Mouse (Mus musculus): ENCODE data around the gene Gli1. TPM values are rescaled to one million over a fixed set of nuclear protein-coding genes. Genes with fewer than 3 reads are reported as not detected.
"Not testable (repeated sequence)": the region's sequence is repeated elsewhere in the genome, so short reads cannot be mapped to it uniquely, and the experiment has no call there.

The Gli1 gene
- total RNA-seq, 2 experiments from 2014 or later = 2.7 to 4.2 TPM

DNA sequence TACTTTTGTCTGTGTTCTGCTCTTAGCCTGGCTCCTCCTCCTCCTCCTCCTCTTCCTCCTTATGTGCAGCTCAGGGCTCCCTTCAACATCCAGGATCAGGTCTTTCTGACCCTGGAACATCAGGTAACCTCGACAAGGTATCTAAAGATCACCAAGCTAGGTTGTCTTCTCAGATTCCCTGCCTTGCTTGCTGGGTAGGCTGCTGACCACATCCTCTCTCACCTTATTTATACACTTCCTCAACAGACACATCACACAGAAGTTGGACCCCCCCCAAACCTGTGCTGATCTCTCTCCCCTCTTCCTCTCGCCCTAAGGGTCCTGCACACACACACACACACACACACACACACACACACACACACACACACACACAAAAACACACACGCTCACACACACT lies 20.2 kb downstream of the Gli1 start, which contains the start of gene Arhgap9:
TSS of gene Arhgap9 (plus strand) at position 344 of the 400 bp plus-strand sequence.
- no peak for DNase-seq

GRCm38 (mm10) chr10:127319969-127320368 lies 21.8 kb downstream of the Gli1 start:
- DNase-seq = no peak

GRCm38 (mm10) chr10:127318009-127318408 lies 23.8 kb downstream of the Gli1 start:
- no peak for DNase-seq

GRCm38 (mm10) chr10:127317277-127317676 lies 24.5 kb downstream of the Gli1 start:
- no peak for DNase-seq

DNA sequence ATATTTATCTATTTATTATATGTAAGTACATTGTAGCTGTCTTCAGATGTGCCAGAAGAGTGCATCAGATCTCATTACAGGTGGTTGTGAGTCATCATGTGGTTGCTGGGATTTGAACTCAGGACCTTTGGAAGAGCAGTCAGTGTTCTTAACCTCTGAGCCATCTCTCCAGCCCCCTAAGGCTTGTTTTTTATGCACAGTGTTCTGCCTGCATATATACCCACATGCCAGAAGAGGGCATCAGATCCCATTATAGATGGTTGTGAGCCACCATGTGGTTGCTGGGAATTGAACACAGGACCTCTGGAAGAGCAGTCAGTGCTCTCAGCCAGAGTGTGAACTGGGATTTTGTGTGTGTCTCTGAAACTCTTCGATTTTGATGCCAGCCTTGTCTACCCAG lies 26.8 kb downstream of the Gli1 start:
- not testable (repeated sequence) for DNase-seq

- DNase-seq = not testable (repeated sequence)
These were observed 28.3 kb downstream of the Gli1 start for GRCm38 (mm10) chr10:127313516-127313915.

GRCm38 (mm10) chr10:127312858-127313257 lies 28.9 kb downstream of the Gli1 start:
- DNase-seq = no peak

DNA sequence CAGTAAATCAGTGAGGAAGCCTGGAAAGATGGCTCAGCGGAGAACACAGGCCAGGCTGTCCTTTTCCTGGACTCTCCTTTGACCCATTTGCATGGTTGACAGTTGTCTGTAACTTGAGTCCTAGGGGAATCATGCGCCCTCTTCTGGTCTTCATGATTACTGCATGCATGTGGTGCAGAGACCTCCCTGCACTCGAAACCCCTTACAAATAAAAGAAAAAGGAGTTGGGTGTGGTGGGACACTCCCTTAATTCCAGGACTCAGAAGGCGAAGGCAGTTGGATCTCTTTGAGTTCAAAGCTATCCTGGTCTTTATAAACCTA lies 29.5 kb downstream of the Gli1 start:
- peak; percentile 73 to 81 for DNase-seq

- peak; percentile 95 to 96 for DNase-seq
These were observed 30.1 kb downstream of the Gli1 start, which contains the start of gene Mars for GRCm38 (mm10) chr10:127311476-127312355. Mars (minus strand) TSS chr10:127311786.

DNA sequence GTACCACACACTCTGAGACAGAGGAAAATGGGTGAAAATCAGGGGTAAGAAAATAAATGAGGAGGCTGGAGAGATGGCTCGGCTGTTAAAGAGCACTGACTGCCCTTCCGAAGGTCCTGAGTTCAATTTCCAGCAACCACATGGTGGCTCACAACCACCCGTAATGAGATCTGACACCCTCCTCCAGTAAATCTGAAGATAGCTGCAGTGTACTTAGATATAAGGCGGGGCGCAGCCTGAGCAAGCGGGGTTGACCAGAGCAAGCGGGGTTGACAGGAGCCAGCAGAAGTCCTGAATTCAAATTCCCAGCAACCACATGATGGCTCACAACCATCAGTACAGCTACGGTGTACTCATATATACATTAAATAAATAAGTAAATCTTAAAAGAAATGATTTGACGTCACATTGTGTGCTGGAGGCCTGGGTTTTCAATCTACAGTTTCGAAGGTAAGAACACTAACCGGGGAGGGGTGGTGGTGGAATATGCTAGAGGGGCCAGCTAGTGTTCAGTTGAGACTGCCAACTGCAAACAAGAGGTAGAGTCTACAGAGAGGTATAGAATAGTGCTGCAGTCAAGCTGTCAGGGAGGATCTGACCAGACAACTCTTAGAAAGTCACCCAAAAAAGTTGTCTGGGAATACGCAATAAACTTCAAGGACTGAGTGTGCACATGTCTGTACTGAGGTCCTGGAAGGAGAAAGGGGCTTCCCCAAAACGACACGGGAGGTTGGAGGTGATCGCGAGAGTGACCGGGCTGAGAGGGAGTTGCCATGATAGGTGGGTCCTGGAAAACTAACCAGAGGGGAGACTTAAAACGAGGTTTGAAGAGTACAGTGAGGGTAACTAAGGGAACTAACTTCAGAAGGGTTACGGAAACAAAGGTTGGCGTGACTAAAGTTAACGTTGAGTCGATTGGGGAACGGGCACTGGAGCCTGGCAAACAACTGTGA lies 31.0 kb downstream of the Gli1 start:
- no peak for DNase-seq

- not testable (repeated sequence) for DNase-seq
These were observed 32.6 kb downstream of the Gli1 start for GRCm38 (mm10) chr10:127309167-127309566.

DNA sequence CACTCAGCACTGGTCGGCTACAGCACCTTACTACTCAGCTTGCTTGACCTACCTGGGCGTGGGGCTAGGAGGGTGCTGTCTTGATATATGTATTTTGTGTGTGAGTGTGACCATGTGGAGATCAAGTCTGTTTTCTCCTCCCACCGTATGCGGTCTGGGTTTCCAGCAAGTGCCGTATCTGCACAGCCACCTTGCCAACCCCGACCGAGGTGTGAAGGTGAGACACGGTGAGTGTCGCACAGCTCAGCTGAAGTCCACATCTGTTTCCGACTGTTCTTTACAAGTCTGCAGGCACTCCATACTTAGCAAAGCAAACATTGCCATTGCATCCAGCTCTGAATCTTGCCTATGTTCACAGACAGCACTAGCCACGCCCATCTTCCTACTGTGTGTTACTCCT lies 38.6 kb downstream of the Gli1 start:
- DNase-seq = no peak

- peak in 1 of 2 experiments; percentile 45 for DNase-seq
These were observed 41.4 kb downstream of the Gli1 start for GRCm38 (mm10) chr10:127300361-127300760.

DNA sequence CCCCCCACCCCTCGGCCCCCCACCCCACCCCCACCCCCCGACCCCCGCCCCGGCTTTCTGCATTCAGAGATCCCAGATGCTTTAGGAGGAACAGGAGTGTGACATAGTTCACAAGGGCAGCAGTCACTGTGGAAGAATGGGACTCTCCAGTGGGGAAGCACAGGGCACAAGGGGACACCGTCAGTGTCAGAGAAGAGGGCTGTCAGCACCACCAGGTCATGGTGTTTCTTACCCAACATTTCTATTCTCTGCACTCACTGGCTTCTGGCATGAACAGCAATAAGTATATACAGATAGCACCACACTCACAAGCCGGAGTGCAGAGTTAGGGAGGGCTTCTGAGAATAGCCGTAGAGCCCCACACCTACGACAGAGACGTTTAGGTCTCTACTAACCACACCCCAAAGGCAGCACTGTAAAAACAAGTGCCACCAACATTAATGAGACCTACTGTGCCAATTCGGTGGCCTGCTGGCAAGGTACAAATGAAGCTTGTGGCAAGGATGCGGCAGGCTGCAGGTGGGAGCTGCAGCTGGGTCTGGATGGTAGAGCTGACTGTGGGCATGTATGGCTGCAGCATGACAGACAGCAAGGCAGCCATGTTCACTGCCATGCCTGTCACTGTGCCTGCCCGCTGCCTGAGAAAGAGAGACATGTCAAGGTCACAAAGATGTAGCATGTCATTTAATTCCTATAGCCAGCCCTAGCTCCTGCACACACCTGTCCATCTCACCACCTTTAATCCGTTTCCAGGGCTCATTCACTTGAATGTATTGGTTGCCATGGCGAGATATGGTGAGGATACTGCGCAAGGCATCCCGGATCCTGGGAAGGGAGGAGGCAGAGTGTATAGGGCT lies 44.5 kb downstream of the Gli1 start:
- DNase-seq = no peak

GRCm38 (mm10) chr10:127295986-127296794 lies 45.6 kb downstream of the Gli1 start:
- DNase-seq = no peak

GRCm38 (mm10) chr10:127294895-127295510 lies 46.8 kb downstream of the Gli1 start:
- DNase-seq = no peak

DNA sequence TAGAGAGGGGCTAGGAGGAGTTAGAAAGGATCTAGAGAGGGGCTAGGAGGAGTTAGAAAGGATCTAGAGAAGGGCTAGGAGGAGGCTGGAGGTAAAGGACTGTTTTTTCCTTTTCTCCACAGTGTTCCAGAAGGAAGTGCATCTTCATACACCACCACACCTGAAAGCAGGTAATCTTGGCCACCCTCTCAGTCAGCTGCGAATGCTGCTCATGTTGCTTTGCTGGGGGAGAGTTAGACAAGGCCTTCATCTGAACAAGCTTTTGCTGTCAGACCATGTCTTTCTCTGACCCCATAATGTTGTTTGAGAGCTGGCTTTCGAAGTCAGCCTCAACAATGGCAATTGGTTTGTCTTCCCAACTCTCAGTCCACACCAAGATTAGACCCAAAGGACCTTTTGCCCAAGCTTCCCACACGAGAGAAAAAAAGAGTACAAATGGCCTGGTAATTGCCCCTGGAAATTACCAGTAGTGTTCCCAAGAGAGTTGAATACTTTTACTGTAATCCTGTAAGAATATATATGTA lies 48.1 kb downstream of the Gli1 start:
- no peak for DNase-seq

GRCm38 (mm10) chr10:127292987-127293538 lies 48.7 kb downstream of the Gli1 start:
- peak; percentile 74 to 79 for DNase-seq

DNA sequence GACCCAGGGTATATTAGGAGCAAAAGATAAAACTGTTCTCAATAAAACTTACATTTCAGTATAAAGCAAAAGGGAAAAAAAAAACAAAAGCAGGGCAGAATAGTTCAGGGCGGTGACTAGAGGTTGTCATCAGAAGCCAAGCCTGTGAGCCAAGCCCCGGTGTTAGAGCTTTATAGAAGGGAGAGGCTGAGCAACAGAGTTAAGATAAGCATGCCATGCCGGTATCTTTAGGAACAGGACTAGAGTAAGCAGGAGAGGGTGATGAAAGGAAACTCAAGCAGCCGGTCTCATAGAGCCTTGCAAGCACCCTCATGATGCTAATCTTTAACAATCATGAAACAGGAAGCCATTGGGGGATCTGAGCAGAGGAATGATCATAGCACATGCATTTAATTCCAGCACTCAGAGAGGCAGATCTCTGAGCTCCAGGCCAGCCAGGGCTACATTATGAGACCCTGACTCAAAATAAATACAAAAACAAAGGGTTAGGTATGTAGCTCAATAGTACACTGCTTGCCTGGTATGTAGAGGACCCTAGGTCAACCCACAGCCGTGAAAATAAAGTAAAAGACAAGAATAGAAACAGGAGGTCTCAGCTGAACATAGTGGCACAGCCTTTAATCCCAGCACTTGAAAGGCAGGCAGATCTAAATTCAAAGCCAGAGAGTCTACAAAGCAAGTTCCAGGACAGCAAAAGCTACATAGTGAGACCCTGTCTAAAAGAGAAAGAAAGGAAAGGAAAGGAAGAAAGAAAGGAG lies 49.7 kb downstream of the Gli1 start:
- no peak for DNase-seq
